Mouse (Mus musculus) erythroid progenitor cell, adult 5-6 weeks (primary cell): ENCODE results near the gene Hoga1. TPM values are rescaled to one million over a fixed set of nuclear protein-coding genes. Genes with fewer than 3 reads are reported as not detected.

ENCODE experiments used
- ATAC-seq: replicated peaks from 2 replicates; pipeline ENCODE4 v1.8.0; 2016; ENCODE audit warnings: moderate number of reproducible peaks, mild to moderate bottlenecking, moderate TSS enrichment, inconsistent platforms; ENCODE audit not compliant: poor library complexity, low FRiP score, severe bottlenecking
- total RNA-seq, 2 experiments: library from RNA; stranded (forward) in 1 of 2; stranded (reverse) in 1 of 2; fragments of 150-400 nt in 1 of 2; fragments of 186-747, 209-891 nt in 1 of 2; gene quantifications; 2 replicates each; pipeline versions ENCODE4 v1.2.3 to v1.2.4; 2015 to 2017; ENCODE audit warnings: low replicate concordance in 2 of 2

Hoga1 gene
- total RNA-seq (2015; ENCODE audit: low replicate concordance): not detected in 2 replicates
- not detected in 2 replicates for total RNA-seq (2017; ENCODE audit: low replicate concordance)

- no peak for ATAC-seq
These were observed at the start of gene Hoga1 for GRCm38 (mm10) chr19:42045269-42046102. Hoga1 (plus strand) TSS chr19:42045610.

- ATAC-seq: no peak
These were observed 48.3 kb upstream of the Hoga1 start for GRCm38 (mm10) chr19:41997090-41997489.

- no peak for ATAC-seq
These were observed 46.5 kb upstream of the Hoga1 start for GRCm38 (mm10) chr19:41998770-41999548.

- ATAC-seq: no peak
These were observed 45.6 kb upstream of the Hoga1 start for GRCm38 (mm10) chr19:41999688-42000283.

DNA sequence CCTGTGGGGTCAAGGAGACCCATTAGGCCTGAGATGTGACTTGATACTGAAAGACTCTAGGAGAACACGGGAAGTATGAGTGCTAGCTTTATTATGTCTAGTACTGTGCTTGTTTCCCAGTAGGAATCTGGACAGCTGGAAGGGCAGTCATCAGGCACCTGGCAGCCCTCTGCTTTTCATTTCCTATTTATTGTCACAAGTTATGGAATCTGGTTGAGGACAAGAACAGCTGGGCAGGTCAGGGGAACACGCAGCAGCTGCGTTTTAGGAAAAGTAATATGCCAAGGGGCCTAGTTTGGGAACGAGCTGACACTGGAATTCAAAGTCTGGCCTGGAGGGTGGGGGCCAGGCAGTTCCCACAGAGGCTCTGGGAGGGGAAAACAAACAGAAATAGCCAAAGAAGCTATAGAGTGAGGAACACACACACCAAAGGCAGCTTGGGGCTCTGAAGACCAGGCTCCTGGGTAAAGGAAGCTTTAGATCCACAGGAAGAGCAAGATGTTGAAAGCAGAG lies 44.9 kb upstream of the Hoga1 start:
- no peak for ATAC-seq

DNA sequence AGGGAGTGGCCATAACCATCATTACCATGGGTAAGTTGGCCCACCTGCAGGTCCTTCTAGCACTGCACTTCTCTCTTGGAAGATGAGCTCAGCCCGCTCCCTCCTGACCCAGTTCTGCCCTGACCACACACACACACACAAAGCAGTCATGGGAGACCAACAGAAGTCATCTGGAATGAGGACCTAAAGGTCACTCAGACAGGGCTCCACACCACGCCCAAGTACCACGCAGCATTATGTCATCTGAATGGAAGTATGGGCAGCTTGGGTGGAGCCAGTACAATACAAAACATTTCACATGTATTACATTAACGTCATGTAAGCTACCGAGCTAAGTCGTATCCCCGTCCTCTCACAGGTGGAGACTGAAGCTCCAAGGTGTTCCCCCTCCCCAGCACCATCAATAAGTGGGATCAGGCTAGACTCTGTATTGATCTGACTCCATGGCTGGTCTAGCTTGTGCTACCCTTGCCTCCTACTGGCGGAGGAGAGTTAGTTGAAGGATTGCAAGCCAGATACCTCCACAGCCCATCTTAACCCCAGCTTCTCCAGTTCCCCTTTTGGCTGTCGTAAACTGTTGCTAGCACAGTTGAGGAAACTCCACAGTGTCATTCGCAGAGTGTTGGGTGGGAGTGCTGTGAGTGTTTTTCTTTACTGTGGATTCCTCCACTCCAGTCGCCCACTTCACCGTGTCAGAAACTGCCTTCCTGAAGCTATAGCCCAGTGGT lies 44.0 kb upstream of the Hoga1 start:
- ATAC-seq: no peak

- ATAC-seq: no peak
These were observed 41.2 kb upstream of the Hoga1 start for GRCm38 (mm10) chr19:42004258-42004657.

DNA sequence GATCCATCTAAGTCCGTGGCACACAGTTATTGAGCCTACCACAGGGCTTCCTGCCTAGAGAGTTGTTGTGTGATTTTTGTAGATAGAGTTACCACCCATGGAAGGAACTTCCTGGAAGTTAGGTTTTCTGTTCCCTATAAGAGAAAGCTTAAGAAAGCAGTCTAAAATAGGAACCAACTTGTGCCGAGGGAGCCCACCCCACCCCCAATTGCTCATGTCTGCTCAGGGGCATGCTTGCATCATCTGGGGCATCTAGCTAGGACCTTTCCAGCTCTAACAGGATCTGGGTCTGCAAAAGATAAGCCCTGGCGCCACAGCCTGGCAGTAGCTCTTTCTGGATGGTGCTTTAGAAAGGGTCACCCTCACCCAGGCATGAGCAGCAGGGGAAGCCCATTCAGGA lies 39.8 kb upstream of the Hoga1 start:
- ATAC-seq: no peak

DNA sequence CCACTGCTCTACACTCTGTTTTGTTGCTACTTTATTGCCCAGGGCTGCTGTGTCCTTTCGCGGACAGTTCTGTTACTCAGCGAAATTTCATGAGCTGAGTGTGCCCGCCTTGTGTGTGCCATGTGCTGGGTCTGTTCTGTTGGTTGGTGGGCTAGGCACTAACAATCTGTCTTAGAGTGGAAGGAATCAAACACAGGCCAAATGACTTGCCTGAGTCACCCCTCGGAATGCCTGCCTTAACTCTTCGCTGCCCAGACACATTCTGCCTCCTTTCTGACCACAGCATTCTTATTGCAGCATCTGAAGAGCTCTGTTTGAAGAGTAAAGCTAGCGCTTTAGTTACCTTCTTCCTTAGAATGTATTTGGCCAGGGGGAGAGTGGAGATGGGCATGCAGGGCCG lies 38.8 kb upstream of the Hoga1 start:
- ATAC-seq: no peak

- no peak for ATAC-seq
These were observed 36.8 kb upstream of the Hoga1 start for GRCm38 (mm10) chr19:42008586-42008985.

DNA sequence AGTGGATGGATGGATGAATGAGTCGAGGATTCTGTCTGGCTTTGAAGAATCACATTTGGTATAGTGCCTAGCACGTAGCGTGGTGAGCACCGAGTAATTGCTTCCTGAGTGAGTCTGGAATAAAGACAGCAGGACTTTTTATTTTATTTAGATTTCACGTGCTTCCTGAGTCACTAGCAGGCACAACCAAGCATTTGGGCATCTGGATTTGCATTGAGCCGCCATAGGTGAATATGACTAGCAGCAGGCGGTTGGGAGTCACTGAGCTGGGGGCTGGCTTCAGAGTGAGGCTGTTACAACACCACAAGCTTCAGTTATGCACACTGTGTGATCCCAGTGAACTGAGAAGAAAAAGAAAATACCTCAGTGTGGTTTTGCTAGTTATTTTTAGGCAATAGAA lies 36.3 kb upstream of the Hoga1 start:
- ATAC-seq: no peak

DNA sequence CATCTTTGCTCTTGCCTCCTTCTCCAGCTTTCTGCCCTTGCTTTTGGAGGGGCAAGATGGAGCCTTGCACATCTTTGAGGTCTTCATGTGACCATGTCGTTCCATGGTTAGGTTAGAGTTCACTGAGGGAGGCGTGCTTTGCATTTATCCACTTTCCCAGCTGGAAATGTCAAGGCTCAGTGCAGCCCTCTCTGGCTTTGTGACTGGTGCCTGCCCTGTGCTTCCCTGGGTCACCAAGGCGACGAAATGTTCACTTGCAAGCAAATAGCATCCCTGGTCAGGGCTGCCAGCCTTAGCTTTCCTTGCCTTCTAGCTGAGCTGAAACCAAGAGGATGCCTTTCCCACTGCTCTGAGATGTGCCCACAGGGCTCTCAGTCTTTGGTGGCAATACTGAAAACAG lies 35.0 kb upstream of the Hoga1 start:
- ATAC-seq: no peak

GRCm38 (mm10) chr19:42011123-42011522 lies 34.3 kb upstream of the Hoga1 start:
- no peak for ATAC-seq

- ATAC-seq: no peak
These were observed 31.1 kb upstream of the Hoga1 start for GRCm38 (mm10) chr19:42014231-42014825.

- no peak for ATAC-seq
These were observed 30.4 kb upstream of the Hoga1 start for GRCm38 (mm10) chr19:42015001-42015400.

- ATAC-seq: no peak
These were observed 29.2 kb upstream of the Hoga1 start for GRCm38 (mm10) chr19:42016251-42016650.

GRCm38 (mm10) chr19:42016840-42017239 lies 28.6 kb upstream of the Hoga1 start:
- no peak for ATAC-seq

DNA sequence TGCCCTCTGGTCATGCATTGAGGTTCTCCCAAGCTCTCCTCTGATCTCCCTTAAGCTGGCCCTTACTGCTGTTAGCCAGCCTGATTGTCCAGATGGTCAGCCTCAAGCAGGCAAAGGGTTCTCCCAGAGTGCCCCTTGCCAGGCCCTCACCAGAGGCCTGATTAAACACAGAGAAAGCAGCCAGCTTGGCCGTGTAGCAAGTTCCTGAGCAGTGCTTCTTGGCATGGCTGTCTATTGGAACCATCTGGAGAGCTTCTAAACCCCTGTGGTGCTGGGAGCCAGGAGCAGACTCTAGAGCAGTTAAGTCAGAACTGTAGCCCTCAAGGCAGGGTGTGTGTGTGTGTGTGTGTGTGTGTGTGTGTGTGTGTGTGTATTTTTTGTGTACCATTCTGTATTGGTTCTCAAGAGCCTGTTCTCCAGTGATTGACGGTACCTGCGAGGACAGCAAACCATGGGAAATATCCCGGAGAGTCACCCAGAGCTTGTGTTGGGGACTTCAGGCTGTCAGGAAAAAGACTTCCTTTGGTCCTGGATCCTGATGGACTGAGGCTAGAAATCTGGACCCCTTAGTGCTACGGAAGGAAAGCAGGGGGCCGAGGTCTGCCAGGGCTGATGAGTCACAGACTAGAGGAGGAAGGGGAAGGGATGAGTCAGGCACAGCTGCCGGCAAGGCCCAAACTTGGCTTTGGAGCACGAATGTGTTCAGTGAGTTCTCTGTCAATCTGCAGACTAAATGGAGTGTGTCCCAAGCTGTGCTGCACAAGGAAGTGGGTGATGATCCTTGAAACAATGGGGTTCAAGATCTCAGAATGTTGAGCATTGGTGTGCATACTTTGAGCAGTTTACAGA lies 27.8 kb upstream of the Hoga1 start:
- no peak for ATAC-seq
